Mouse (Mus musculus) frontal cortex, postnatal 14 days (tissue): ENCODE results near the gene Polg.
A peak's percentile ranks its signal among the peaks of the same experiment; 100 is the strongest.

Experiments used
- DNase-seq, 2 experiments: peaks; one replicate each; pipeline ENCODE4 v3.0.0; 2022; ENCODE audit warnings: low spot score in 2 of 2

Polg gene

GRCm38 (mm10) chr7:79465461-79466044 lies 609 bp downstream of the Polg start:
- DNase-seq, result peak in 1 of 2 experiments; percentile 55

- DNase-seq, result no peak
Measured at GRCm38 (mm10) chr7:79464776-79465420, 1.3 kb downstream of the Polg start.

- DNase-seq, result no peak
Measured at GRCm38 (mm10) chr7:79463376-79464077, 2.6 kb downstream of the Polg start.

GRCm38 (mm10) chr7:79461721-79462120 lies 4.4 kb downstream of the Polg start:
- no peak for DNase-seq

- no peak for DNase-seq
Measured at GRCm38 (mm10) chr7:79447486-79447885, 18.7 kb downstream of the Polg start.

GRCm38 (mm10) chr7:79447048-79447447 lies 19.1 kb downstream of the Polg start:
- DNase-seq, result no peak

GRCm38 (mm10) chr7:79440035-79440434 lies 26.1 kb downstream of the Polg start:
- no peak for DNase-seq

GRCm38 (mm10) chr7:79428243-79428642 lies 37.9 kb downstream of the Polg start:
- DNase-seq, result no peak

- DNase-seq, result no peak
Measured at GRCm38 (mm10) chr7:79425804-79426203, 40.4 kb downstream of the Polg start.

GRCm38 (mm10) chr7:79422876-79423275 lies 43.3 kb downstream of the Polg start:
- no peak for DNase-seq

GRCm38 (mm10) chr7:79419950-79420349 lies 46.2 kb downstream of the Polg start:
- no peak for DNase-seq

GRCm38 (mm10) chr7:79414449-79415375 lies 51.5 kb downstream of the Polg start:
- no peak for DNase-seq

GRCm38 (mm10) chr7:79400296-79400695 lies 65.9 kb downstream of the Polg start:
- no peak for DNase-seq

GRCm38 (mm10) chr7:79398971-79399370 lies 67.2 kb downstream of the Polg start:
- no peak for DNase-seq

GRCm38 (mm10) chr7:79398426-79398825 lies 67.7 kb downstream of the Polg start:
- DNase-seq, result no peak

GRCm38 (mm10) chr7:79397446-79397963 lies 68.7 kb downstream of the Polg start:
- no peak for DNase-seq
